Mouse (Mus musculus) adrenal gland (tissue): ENCODE data around the gene Hbb-y.
"Not testable (repeated sequence)": the region's sequence is repeated elsewhere in the genome, so short reads cannot be mapped to it uniquely, and the experiment has no call there.

Experiments
- intact Hi-C: fragments of 180-260 bp; cut with DNase I; formaldehyde crosslinking; loops from one replicate; pipeline ENCODE4 v1.15.1; 2025
- long read RNA-seq, 2 experiments: library from polyadenylated mRNA; unstranded; transcript quantifications; one replicate each; pipeline ENCODE4 v2.0.0; 2020; ENCODE audit warnings: borderline replicate concordance in 1 of 2; ENCODE audit not compliant: insufficient replicate concordance in 1 of 2

Gene Hbb-y
- long read RNA-seq, experiment 1: 0 reads
- long read RNA-seq, experiment 2: 0 reads

DNA sequence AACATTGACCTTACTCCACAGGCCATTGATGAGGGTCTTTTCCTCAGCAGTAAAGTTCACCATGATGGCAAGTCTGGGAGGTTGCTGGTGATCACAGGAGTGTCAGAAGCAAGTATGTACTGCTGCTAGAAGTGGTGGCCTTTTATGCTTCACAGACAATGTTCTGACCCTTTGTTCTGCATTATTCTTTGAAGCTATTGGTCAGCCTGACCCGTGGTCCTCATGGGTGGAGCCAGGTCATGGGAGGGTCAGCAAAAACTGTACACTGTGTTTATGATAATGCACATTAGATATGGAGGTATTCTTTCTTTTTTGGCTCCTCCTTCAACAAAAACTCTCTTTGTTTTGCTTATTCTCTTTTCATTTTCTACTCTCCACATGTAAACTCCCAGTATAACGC lies at the start of gene Hbb-y:
Gene Hbb-y (minus strand): TSS at position 127 of the 400 bp plus-strand sequence.
- intact Hi-C loops: no loop called here

DNA sequence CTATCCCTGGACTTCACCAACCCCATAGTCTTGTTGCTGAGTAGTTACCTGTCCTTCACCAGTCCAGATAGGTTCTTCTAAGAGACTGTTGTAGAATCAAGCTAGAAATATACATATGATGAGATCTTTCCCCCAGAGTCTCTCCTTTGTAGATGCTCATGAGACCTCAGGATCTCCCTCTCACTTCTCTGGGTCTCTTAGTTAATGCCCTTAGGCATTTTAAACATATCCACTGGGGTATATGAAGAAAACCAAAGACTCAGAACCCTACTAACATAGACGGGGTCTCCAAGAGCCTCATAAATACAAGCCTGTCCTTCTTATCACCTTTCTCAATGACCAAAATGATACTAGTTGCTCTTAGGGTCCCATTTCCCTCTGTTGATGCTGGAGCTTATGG lies 41.4 kb upstream of the Hbb-y start, which contains the start of gene Olfr64:
Gene Olfr64 (minus strand): TSS at position 101 of the 400 bp plus-strand sequence.
- intact Hi-C loops: no loop called here

DNA sequence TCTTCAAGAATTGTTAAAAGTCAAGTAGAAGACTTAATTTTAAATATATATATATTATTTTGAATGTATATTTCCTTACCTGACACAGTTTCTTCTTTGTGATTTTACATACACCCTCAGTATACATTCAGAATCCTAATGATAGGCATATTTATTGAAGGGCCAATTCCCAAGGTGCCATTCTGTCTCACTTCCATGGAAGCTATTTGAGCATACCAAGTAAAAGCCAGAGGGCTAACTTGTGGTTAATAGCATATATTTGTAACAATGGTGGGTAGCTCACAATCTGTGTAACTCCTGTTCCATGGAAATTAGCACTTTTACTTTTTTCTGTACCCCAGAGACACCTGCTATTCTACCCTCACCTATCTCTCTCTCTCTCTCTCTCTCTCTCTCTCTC lies 33.1 kb upstream of the Hbb-y start, which contains the start of gene Olfr66:
Gene Olfr66 (minus strand): TSS at position 101 of the 400 bp plus-strand sequence.
- intact Hi-C loops: no loop called here

DNA sequence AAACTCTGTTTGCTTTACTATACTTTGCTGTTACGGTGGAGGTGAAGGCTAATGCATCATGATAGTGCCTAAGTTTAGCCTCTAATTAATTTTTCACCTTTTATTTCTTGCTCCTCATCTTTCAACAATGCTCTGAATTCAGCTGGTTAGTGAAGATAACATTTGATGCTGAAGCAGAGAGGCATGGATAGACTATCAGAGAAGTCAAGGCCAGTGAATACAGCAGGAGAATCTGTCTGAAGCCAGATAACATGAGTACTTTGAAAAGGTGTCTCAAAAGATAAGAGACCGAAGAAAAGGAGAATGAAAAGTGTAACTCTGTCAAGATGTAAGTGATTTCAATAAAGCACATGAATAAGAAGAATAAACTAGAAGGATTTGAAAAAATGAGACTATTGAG lies 24.1 kb upstream of the Hbb-y start:
- intact Hi-C loops: no loop called here

DNA sequence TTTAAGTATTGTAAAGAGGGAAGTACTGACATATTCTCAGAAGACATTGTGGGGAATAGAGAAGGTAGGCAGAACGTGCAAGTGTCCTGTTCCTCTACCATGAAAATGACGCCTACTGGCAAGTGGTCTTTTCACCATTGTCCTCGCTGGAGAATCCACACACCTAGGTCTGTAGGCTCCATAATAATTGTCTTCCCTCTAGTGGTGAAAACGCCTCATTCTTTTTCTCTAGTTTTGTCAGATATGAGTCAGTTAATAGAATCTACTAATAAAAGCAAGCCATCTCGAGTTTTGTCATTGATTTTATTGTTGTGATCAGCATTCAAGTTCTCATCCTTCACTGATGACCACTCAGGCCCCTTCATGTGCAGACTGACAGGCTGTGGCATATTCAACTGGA lies 21.4 kb upstream of the Hbb-y start:
- intact Hi-C loops: no loop called here

DNA sequence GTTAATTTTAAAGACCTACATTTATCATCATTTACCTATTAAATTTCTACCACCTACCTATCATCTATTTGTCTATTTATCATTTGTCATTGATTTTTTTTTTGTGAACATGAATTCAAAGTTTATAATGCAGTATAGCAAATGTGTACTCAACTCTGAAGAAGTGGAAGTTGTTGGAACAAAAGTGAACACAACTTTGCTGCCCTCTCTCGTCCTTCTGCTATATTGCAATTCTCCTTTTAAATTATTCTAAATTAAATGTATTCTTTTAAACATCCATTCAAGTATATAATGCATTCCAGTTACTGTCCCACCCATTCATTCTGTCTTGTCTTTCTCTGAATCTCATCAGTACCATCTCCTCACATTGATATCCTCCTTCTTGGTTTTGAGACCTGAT lies 20.0 kb upstream of the Hbb-y start:
- intact Hi-C loops: no loop called here

DNA sequence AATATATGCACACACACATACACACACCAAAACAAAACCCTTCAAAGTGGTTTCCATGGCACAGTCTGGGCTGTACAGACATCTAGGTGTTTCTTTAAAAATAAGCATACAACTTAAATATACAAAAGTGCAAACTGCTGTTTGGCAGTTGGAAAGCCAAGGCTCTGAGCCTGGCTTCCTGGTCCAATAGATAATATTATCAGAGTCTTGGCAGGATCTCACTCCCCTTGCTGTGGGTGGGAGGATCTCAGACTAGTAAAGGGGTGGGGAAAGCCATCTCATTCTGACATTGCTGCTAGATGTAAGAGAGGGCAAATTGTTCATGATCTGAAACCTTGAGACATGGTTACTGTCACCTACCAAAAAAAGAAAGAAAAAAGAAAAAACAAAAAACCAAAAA lies 17.7 kb upstream of the Hbb-y start:
- intact Hi-C loops: no loop called here

DNA sequence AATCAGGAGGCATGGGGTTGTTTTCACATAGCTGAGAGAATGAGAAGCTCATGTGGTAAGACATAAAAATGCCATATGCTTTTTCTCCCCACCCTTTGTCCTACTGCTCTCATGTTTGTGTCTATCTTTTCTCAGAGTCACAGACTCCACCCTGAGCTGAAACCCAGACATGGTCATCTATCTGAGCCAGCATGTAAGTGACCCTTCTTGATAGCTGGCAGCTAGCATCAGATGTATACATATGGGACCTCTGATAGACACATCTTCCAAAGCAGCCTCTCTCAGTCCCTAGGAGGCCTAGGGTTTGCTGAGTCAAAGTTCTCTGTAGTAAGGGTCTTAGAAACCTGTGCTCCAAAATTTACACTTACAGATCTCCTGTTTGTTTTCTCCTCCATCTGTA lies 12.7 kb upstream of the Hbb-y start:
- intact Hi-C loops: no loop called here

DNA sequence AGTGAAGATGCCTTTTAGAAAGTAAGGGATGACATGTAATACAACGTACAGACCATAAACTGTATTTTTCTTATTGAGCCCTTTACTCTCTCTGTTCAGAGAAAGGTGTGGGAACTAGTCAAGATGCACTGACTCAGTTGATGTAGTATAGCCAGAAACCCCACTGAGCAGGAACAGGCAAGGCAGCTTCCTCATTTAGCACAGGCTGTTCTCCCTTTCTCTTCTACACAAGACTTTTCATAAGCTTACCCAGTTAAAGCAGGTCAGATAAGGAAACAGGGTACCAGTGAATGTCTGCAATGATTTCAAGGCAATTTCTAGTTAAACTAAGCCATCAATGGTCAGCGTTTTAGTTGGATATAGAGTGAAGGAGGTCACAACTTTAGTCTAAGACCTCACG lies 8.5 kb upstream of the Hbb-y start:
- intact Hi-C loops: no loop called here

DNA sequence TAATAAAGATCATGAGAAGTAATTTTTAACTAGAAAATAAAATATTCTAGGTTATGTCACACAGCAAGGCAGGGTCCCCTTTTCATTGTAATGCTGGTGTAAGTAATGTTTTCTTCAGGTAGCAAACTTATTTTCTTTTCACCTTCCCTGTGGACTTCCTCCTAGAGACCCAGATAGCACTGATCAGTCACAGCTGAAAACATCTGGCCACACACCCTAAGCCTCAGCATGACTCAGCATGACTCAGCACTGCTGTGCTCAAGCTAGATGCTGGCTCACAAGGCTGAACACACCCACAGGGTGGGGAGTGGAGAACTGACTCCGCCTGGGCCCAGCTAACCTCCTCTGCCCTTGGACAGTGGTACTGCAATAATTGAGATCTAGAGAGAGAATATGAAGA lies 7.8 kb upstream of the Hbb-y start:
- intact Hi-C loops: no loop called here

DNA sequence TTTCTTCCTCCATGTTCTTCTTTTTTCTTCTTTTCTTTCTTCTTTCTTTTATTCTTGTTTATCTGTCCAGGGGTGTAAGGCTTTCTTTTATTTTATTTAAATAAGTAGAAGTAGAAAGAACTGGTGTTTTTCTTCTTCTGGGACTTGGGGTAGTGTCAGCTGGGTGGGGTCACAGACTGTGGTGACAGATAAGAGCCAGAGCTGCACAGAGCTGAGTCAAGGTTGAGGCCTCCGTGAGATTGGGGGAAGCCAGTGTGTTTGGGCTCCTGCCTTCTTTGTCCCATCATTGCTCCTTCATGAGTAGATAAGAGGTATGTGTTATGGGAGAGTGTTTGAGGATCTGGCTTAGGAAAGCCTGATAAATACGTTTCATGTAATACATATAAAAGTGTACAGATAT lies 6.1 kb upstream of the Hbb-y start:
- intact Hi-C loops: no loop called here

DNA sequence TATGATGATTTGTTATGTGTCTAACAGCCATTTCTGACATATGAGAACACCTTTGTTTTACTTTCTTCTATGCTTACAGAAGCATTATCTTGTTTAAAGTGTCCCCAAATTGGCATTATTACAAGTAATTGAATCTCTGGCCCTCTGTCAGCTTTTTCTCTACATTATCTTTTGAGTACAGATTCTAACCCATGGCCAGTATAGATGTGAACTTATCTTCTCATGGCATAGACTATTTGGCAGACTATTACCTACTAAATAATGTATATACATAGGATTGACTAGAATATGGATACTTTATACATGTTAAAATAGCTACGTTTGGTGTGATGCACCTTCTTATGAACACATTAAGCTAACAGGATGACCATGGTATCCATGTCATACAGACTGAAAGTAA lies 1.7 kb upstream of the Hbb-y start:
- intact Hi-C loops: no loop called here

DNA sequence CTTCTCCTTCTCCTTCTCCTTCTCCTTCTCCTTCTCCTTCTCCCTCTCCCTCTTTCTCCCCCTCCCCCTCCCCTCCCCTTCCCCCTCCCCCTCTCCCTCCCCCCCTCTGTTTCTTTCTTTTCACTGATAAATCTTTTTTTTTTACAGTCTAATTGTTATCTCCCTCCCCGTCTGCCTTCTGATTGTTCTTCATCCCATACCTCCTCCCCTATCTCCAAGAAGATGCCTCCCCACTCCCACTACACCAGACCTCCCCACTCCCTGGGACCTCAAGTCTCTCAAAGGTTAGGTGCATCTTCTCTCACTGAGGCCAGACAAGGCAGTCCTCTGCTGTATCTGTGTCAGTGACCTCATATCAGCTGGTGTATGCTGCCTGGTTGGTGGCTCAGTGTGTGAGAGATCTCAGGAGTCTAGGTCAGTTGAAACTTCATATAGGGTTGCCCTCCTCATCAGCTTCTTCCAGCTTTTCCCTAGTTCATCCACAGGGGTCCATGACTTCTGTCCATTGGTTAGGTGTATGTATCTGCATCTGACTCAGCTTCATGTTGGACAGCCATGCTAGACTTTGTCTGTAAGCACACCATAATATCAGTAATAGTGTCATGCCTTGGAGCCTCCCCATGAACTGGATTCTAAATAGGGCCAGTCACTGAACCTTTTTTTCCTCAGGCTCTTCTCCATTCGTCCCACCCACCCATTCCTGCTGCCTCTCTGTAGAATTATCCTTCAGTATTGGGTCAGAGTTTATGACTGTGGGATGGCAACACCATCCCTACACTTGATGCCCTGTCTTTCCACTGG lies 8.3 kb downstream of the Hbb-y start:
- intact Hi-C loops: no loop called here

DNA sequence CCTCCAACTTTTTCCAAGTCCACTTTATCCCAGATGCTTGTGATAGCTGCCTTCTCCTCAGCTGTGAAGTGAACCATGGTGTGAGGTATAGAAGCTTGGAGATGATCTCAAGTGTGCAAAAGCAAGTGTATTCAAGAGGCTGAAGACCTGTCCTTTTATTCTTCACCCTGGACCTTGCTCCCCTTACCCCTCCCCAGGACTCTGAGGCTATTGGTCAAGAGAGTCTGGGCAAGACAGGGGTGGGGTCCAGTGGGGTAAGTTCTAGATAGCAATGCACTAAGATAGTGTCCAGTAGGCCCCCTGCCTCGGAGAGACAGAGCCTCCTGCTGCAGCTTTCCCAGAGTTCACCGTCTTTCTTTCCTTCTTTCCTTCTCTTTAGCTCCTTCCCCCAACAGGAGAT lies 10.0 kb downstream of the Hbb-y start, which contains the start of gene Hbb-bh1:
Gene Hbb-bh1 (minus strand): TSS at position 131 of the 400 bp plus-strand sequence.
- intact Hi-C loops: no loop called here

DNA sequence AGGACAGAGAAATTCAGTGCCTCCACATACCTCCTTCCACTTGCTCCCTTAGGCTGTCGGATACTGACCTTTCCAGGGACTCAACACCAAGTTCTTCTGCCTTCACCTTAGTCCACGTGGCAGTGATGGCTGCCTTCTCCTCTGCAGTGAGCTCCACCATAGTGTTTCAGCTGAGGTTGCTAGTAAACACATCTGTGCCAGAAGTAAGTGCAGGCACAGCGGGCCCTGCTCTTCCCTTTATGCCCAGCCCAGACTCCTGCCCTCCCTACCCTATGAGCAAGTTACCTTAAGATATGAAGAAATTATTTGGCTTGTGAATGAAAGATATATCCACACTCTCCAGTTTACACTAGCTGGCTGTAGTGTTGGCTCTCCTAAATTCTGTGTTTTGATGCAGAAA lies 12.7 kb downstream of the Hbb-y start, which contains the start of gene Hbb-bh2:
Gene Hbb-bh2 (minus strand): TSS at position 253 of the 400 bp plus-strand sequence.
- intact Hi-C loops: no loop called here

DNA sequence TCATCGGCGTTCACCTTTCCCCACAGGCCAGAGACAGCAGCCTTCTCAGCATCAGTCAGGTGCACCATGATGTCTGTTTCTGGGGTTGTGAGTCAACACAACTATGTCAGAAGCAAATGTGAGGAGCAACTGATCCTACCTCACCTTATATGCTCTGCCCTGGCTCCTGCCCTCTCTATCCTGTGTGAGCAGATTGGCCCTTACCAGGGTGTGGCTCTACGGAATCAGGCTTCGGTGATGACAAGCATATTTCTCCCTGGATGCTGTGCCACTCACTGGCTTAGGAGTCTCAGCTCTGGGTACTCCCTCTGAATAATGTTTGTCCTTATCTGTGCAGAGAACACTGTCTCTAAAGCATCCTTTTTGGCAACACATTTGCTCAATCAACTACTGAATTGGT lies 25.2 kb downstream of the Hbb-y start, which contains the start of gene Hbb-bs:
Gene Hbb-bs (minus strand): TSS at position 289 of the 400 bp plus-strand sequence.
- intact Hi-C loops: no loop called here

DNA sequence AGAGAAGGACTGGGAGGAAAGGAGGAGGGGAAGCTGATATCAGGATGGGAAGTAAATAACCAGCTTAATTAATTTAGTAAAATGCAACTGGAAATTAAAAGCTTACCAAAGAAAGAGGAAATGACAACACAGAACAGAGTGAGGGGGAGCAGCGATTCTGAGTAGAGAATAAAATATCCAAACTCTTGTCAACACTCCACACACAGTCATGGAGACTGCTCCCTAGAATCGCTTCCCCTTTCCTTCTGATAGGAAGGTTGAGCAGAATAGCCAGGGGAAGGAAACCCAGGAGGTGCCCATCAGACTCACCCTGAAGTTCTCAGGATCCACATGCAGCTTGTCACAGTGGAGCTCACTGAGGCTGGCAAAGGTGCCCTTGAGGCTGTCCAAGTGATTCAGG lies 25.9 kb downstream of the Hbb-y start:
- intact Hi-C loops: not testable (repeated sequence)

DNA sequence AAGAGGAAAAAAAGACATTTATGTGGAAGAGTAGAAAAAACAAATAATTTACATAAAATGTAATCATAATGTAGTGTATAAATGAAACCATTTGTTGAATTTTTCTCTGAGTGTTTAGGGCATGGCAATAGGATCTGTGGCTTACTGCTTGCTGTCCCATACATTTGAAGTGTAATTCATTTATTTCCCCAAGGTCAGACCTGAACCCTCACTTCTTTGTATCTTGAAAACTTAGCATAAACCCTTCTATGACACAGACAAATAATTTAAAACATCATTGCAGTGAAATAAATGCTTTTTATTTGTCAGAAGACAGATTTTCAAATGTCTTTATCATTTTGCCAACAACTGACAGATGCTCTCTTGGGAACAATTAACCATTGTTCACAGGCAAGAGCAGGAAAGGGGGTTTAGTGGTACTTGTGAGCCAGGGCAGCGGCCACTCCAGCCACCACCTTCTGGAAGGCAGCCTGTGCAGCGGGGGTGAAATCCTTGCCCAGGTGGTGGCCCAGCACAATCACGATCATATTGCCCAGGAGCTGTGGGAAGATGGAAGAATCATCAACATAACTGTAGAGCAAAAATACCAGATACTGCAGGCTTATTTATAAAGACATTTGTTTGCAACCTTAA lies 26.6 kb downstream of the Hbb-y start:
- intact Hi-C loops: no loop called here

DNA sequence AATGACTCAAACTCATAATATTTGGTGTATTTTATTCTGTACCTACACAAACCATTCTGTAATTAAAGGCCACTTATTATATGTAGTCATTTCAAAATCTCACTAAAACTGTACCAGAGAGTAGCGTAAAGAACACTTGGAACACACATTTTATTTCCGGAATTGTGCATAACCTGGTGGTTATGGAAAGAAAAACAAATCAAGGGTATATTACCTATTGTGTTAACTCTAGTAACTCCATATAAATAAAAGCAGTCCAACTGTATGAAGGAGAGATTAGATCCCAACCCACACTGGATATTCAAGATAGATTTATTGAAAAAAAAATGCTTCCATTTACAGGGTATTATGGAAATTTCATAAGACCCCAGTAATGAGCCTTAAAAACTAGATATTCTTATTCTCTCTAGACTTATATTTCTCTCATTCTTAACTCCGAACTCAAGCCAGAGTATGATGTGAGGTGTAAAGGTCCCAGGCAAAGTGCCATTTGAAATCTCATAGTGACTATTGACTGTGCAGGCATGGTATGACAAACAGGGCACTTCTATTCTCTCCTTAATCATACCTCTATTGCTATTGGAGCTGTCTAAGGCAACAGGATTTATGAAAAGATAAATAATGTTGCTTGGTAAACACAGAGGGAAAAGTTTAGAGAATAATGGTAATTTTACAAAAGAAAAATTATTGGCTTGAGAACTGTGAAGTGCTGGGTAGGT lies 27.3 kb downstream of the Hbb-y start:
- intact Hi-C loops: no loop called here

DNA sequence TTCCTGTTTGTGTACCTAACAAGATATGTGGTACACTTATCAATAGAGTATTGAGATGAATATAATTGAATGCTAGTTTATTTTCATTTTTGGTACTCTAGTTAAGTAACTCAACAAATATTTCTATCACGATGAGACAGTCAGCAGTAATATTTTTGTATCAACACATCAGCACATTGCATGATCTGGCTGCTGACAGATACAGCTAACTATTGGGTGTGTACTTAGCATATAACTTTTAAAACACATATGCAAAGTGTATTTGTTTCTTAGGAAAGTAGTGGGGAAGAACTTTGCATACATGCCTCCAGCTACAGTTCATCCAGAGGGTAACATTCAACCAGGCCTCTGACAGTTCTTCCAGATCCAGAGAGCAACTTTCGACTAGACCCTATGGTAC lies 28.4 kb downstream of the Hbb-y start:
- intact Hi-C loops: no loop called here

DNA sequence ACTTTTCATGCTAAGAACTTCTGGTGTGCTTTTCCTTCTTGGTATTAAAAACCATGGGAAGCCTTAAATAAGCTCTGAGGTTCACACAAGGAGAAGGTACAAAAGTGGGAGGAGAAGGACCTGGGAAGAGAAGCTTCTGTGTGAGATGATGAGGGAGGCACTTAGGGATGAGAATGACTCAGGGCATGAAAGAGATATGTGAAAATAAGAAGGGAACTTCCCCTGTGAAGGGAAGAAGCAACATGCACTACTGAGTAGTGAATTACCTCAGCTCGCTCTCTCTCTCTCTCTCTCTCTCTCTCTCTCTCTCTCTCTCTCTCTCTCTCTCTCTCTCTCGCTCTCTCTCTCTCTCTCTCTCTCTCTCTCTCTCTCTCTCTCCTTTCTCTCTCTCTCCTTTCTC lies 37.9 kb downstream of the Hbb-y start:
- intact Hi-C loops: not testable (repeated sequence)

DNA sequence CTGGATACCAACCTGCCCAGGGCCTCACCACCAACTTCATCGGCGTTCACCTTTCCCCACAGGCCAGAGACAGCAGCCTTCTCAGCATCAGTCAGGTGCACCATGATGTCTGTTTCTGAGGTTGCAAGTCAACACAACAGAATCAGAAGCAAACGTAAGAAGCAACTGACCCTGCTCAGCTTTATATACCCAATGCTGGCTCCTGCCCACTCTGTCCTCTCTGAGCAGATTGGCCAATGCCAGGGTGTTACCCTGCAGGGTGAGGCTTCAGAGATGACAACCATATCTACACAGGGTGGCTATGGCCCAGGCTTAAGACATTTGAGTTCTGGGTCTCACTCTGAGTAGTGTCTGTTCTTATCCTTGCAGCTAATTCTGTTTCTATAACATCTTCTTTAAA lies 39.2 kb downstream of the Hbb-y start, which contains the start of gene Hbb-bt:
Gene Hbb-bt (minus strand): TSS at position 231 of the 400 bp plus-strand sequence.
- intact Hi-C loops: no loop called here
